Mouse (Mus musculus) cerebellum, postnatal 14 days (tissue): Measurements from ENCODE around the gene Os9.

Experiments used
- DNase-seq, 2 experiments: peaks; one replicate each; pipeline ENCODE4 v3.0.0; 2021; ENCODE audit warnings: mixed read lengths in 2 of 2

Gene Os9

GRCm38 (mm10) chr10:127114408-127114807 is 6.5 kb downstream of the Os9 start:
- no peak for DNase-seq

GRCm38 (mm10) chr10:127111001-127111887 is 9.7 kb downstream of the Os9 start:
- no peak for DNase-seq

GRCm38 (mm10) chr10:127108262-127108583 is 12.7 kb downstream of the Os9 start:
- no peak for DNase-seq

GRCm38 (mm10) chr10:127107563-127108261 is 13.2 kb downstream of the Os9 start:
- no peak for DNase-seq

- DNase-seq = no peak
Observed at GRCm38 (mm10) chr10:127103631-127104030, 17.3 kb downstream of the Os9 start.

GRCm38 (mm10) chr10:127101151-127101550 is 19.8 kb downstream of the Os9 start:
- no peak for DNase-seq

- DNase-seq = no peak
Observed at GRCm38 (mm10) chr10:127100414-127100813, 20.5 kb downstream of the Os9 start.

- DNase-seq = no peak
Observed at GRCm38 (mm10) chr10:127099868-127100267, 21.1 kb downstream of the Os9 start.

GRCm38 (mm10) chr10:127099191-127099590 is 21.7 kb downstream of the Os9 start:
- DNase-seq = no peak

GRCm38 (mm10) chr10:127098514-127098913 is 22.4 kb downstream of the Os9 start:
- DNase-seq = no peak

GRCm38 (mm10) chr10:127094382-127094802 is 26.5 kb downstream of the Os9 start:
- peak in 1 of 2 experiments; percentile 43 for DNase-seq

GRCm38 (mm10) chr10:127092742-127093141 is 28.2 kb downstream of the Os9 start:
- DNase-seq = no peak

- DNase-seq = peak; percentile 40 to 53
Observed at GRCm38 (mm10) chr10:127091507-127092396, 29.2 kb downstream of the Os9 start.

GRCm38 (mm10) chr10:127090560-127091411 is 30.1 kb downstream of the Os9 start:
- DNase-seq = peak; percentile 54 to 63

GRCm38 (mm10) chr10:127085633-127086032 is 35.3 kb downstream of the Os9 start:
- DNase-seq = no peak

- DNase-seq = no peak
Observed at GRCm38 (mm10) chr10:127085052-127085451, 35.9 kb downstream of the Os9 start.

GRCm38 (mm10) chr10:127083915-127084306 is 37.0 kb downstream of the Os9 start:
- DNase-seq = peak in 1 of 2 experiments; percentile 66

GRCm38 (mm10) chr10:127083292-127083914 is 37.5 kb downstream of the Os9 start:
- peak in 1 of 2 experiments; percentile 26 for DNase-seq

GRCm38 (mm10) chr10:127081996-127082620 is 38.8 kb downstream of the Os9 start:
- DNase-seq = peak in 1 of 2 experiments; percentile 24

GRCm38 (mm10) chr10:127080901-127081780 is 39.8 kb downstream of the Os9 start:
- peak; percentile 65 to 70 for DNase-seq
